Mouse (Mus musculus): Measurements from ENCODE around the gene Stim1.
A peak's percentile ranks its signal among the peaks of the same experiment; 100 is the strongest.

The Stim1 gene

DNA sequence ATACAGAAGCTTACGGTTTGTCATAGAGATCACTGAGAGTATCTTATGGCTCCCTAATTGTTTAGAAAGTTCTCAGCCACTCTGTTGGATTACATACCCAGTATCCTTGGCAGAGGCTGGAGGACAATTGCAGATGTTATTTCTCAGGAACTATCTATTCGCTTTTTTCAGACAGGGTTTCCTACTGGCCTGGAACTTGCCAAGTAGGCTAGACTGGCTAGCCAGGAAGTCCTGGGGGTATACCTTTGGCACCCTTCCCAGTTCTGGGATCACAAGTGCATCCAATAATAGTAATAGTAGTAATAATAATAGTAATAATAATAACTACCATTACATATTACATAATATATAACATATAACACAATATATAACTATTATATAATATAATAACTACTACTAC lies 38.0 kb downstream of the Stim1 start:
- DNase-seq (ENCODE audit: low read depth): no peak

DNA sequence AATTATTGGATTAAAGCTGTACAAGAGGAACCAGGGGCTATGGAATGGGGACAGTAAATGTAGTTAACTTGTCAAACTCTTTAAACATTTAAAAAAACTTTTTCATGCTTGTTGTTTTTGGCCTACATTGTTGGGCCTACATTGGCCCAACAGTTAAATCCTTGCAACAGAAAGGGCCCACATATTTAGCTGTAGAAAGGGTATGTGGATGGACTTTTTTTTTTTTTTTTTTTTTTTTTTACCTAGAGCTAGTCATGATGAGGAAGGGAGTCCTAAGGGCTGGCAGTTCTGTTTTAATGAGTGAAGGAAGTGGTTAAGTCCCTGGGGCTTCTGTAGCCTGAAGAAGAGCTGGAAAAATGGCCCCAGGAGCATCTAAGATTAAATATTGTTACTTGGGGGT lies 42.7 kb downstream of the Stim1 start:
- no peak for DNase-seq (ENCODE audit: low read depth)

DNA sequence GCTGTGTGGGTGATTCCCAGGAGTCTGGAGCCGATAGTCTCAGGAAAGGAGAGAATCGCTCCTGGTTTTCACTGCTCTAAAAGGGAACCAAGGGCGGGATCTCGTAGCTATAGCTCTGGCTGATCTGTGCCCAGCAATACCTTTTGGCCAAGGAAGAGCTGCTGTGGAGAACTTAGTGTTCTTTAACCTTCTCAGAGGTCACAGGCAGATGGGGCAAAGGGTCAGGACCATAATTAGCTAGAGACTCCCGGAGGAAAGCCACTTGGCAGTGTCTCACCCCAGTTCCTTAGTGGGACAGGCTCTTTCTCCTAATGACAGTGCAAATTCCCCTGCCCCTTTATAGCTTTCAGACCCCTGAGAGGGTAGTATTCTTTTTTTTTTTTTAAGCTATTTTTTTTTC lies 43.2 kb downstream of the Stim1 start:
- DNase-seq (ENCODE audit: low read depth): no peak

DNA sequence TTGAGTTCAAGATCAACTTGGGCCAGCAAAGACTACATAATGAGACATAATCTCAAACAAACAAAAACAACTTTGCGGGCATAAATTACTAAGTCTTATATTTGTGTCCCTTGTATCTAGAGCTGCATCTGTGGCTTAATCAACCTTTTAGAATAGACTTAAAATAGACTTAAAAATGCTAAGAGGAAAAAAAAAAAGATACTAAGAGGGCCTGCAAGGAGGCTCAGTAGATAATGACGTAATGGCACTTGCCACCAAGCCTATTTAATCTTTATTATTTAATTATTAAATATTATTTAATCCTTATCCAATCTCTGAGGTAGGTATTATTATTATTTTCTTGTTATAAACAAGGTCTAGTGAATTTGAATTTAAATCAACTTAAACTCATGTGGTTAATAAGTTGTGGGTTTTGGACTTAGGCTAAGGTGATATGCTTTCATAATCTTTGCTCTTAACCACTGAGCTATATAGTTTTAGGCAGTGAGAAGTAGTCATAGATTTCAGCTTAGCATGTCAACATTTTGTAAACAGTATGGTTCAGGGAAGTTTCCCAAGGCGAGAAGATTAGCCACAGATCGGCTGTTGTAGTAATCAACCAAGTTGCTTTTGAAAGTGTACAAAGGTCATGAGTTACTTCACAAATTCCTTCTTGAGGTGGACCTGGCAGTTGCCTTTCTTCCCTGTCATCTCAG lies 45.4 kb downstream of the Stim1 start:
- DNase-seq (ENCODE audit: low read depth): no peak

DNA sequence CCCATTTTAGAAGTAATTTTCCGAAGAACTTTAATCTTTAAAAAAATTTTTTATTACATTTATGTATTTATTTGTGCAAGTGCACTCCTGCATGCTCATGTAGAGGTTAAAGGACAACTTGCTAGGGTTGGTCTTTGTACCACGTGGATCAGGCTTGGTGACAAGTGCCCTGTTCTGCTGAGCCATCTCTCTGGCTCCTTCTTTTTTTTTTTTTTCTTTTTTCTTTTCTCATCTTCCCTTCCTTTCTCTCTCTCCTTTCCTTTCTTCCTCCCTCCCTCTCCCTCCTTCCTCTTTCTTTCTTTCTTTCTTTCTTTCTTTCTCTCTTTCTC lies 45.9 kb downstream of the Stim1 start:
- no peak for DNase-seq (ENCODE audit: low read depth)

DNA sequence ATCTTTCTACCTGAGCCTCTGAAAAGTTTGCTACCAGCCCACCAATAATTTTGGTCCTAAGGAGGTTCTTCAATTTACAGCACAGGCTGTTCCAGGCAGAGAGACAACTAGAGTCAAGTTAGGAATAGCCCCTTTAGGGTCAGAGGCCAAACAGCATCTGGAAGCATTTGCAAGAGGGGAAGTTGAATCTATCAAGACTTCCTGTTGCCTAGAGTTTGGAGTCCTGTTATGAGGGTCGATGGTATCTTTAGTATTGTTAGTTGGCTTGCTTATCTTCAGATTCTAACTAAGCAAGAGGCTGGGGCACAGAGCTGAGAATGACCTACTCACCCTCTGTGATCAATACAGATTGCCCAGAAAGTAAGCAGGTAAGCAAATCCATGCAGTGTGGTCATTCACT lies 46.5 kb downstream of the Stim1 start:
- DNase-seq (ENCODE audit: low read depth): no peak

DNA sequence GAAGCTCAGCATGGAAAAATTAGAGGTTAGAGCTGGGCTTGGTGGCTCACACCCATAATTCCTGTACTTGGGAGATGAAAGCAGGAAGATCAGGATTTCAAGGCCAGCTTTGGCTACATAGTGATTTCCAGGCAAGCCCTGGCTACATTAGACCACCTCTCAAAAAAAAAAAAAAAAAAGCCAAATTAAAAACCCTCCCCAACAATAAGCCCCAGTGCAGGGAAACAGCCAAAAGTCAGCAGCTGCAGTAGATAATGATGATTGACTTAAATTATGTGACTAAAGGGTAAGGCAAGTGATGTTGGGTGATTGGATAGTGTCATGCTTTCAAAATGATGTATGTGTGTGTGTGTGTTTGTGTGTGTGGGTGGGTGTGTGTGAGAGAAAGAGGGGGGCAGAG lies 47.3 kb downstream of the Stim1 start:
- DNase-seq (ENCODE audit: low read depth): no peak

DNA sequence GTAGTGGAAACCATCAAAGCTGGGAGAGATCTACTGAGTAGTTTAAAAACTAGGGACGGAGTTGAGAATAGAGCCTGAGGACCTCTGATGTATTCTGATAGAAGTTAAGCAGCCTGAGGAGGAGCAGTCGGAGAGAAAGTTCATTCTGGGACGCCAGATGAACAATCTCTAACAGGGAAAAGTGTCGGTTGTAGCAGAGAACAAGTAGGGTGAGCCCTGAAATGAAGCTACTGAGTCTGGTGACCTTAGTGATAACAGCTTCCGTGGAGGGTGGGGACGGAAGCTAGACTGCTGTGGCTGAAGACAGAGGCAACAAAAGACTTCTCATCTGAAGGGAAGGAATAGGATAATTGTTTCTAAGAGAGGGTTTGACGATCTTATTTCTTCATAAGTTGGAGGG lies 47.8 kb downstream of the Stim1 start:
- DNase-seq (ENCODE audit: low read depth): peak; percentile 52

DNA sequence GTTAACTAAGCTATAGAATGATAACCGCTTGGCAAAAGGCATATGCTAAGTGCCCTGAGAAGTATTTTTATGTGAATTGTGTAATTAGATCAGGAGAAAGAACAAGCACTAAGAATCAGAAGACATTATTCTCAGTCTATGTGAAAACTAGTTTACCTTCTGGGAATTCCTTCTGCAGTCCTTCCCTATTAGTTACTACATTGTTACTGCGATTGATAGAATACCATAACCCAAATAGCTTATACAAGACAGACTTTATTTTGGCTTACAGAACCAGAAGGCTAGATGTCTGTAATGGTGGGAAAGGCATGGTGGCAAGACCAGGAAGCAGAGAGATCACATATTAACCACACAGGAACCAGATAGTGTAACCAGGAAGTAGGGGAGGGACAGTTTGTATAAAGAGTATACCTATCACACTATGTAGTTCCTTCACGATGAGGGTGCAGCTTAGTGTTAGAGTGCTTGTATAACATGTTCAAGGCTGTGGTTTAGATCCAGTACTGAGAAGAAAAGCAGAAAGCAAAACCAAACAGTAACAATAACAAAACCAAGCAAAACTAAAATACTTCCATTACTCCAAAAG lies 50.1 kb downstream of the Stim1 start:
- DNase-seq (ENCODE audit: low read depth): peak; percentile 63

DNA sequence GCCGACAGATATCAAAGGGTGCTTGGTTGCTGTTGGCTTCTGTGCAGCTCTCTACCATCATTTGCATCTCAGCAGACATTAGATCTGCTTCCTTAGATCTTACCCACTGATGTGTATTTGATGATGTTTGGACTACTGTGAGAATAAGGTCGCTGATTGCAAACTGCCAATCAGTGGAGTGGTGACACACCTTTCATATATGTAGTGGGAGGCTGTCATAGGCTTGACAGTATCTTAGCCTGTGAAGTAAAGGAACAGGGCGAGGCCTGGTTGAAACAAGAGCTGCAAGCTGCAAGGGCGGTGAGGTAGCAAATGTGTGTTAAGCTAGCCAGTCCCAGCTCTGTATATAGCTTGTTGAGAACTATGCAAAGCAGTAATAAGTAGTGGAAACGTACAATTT lies 54.5 kb downstream of the Stim1 start:
- peak; percentile 26 for DNase-seq (ENCODE audit: low read depth)

DNA sequence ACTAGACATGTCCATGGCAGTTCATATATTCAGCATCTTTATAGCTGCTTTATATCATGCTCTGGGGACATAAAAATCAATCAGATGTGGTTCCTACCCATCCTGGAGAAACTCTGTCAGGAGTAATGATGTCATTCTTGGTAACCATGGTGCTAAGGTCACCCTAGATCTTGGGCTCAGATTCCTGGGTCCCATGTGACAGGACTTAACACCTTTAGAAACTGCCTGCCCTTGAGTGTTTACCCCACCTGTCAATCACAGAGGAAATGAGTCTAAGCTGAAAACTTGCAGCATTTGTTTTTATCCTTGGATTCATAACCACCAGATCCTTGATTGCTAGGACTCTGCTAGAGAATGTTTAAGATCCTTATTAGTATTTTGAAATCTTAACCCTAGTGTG lies 58.7 kb downstream of the Stim1 start:
- peak; percentile 31 for DNase-seq (ENCODE audit: low read depth)

DNA sequence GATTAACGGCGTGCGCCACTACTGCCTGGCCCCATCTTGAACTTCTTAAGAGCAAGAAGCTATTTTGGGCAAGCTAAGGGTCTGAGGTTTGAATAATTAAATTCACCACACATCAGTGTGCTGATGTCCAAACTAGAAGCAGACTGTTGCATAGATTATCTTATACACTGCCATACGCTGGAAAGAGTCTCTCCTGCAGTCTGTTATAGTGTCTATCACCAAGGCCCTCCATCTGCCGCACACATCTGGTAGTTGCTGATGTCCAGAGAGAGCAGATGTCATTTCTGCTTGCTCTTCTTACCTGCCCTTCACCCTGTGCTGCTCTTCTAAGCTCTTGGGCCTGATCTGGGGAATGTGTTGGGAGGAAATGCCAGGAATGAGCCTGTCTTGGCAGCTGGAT lies 62.7 kb downstream of the Stim1 start:
- DNase-seq (ENCODE audit: low read depth): no peak

DNA sequence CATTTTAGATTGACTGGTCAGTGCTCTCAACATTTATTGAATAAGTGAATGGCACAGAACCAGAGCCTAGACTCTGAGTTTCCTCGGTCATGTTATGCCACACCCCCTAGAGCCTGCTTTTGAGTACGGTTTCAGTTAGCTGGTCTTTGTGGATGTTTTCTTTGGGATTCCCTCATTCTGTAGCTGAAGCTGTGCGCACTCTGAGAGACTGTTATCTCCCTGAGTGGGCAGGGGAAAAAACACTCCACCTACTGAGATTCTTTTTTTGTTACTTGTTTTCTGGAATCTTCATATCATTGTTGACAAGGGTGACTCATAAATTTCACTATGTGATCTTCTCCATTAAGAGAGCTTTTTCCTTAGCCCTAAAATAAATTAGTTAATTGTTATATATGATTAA lies 63.9 kb downstream of the Stim1 start:
- DNase-seq (ENCODE audit: low read depth): no peak

DNA sequence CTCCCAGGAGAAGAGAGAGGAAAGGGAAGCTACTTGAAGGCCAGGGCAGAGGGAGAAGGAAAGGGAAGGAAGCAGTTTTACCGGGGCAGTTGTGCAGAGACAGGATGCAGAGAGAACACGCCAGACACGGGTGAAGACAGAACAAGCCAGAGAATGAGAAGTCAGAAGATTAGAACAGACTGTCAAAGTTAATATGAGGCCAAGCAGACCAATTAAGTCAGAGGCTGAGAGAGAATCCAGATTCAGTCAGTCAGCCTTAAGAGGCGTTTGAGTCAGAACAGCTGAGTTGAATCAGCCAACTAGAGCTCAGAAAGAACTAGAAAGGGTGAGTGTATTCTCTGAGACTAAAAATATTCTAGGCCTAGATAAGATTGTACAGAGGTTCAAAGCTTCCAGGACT lies 66.1 kb downstream of the Stim1 start:
- no peak for DNase-seq (ENCODE audit: low read depth)

DNA sequence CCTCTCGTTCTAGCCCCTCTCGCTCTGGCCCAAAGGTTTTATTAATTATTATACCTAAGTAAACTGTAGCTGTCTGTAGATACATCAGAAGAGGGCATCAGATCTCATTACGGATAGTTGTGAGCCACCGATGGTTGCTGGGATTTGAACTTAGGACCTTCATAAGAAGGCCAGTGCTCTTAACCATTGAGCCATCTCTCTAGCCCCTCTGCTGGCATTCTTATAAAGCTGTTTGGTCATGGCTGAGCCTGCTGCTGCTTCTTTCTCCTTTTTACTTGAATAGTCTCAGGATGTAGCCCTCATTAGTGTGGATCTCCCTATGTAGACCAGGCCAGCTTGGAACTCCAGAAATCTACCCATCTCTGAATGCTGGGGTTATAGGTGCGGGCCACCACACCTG lies 69.7 kb downstream of the Stim1 start:
- DNase-seq (ENCODE audit: low read depth): no peak

DNA sequence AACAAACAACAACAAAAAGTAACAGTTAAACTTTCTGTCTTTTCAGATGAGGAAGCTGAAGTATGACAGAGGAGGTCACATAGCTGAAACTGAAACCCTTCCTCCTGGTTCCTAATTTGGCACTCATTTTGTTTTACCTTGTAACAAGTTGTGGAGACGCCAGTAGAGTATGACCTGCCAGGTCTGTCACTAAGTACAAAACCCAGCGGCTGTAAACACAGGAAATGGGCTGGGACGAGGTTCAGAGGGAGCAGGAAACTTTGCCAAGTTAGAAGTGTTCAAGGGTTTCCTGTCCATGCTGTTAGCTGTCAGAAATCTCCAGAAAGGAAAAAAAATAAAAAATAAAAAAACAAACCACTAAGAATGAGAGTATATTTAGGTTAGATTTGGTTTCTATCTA lies 70.3 kb downstream of the Stim1 start:
- peak; percentile 84 for DNase-seq (ENCODE audit: low read depth)

DNA sequence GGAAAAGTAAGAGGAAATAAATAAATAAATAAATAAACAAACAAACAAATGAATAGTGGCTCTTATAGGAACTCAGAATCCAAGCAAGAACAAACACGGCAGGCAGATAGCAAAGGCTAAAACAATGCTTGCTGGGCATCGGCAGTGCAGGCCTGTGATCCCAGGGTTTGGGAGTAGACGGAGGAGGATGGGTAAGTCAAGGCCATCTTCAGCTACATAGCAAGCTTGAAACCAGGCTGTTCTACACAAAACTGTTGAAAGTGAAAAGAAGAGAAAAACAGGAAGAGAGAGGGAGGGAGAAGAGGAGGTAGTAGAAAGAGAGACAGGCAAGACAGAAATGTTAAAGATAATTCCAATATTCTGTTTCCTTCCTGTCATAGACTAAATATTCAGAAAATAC lies 71.3 kb downstream of the Stim1 start:
- DNase-seq (ENCODE audit: low read depth): peak; percentile 27

DNA sequence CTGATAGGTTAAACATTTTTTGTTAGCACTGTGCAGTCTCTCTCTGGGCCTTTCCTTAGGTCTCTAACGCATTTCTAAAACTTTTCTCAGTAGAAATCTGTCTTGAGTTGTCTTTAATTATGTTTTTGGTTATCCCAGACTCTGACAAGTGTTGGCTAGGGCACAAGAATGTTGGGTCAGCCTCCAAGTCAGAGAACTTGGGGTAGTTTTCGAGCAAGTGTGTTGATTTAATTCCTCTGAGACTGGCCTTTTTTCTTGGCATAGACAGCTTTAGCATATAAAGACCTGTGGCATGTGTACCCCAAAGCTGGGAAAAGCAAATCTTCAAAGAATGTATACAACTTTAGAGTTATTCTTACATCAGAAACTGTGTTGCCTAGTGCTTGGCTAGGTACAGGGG lies 78.3 kb downstream of the Stim1 start:
- no peak for DNase-seq (ENCODE audit: low read depth)

DNA sequence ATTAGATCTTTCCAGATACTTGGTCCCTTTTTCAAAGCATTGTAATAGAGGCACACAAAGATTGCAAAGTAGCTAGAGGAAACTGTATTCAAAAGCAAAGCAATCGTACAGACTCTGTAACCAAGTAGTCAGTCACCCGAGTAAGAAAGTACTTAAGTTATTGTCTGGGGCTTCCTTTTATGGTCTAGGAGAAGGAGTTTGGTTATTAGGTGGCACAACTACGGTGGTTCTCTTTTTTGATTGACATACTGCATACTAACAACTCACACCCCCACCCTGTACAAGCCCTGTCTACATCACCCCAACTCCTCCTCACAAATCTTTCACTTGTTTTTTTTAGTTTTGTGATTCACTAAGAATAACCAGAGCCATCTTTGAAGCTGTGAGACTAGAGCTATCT lies 79.7 kb downstream of the Stim1 start:
- DNase-seq (ENCODE audit: low read depth): peak; percentile 65

DNA sequence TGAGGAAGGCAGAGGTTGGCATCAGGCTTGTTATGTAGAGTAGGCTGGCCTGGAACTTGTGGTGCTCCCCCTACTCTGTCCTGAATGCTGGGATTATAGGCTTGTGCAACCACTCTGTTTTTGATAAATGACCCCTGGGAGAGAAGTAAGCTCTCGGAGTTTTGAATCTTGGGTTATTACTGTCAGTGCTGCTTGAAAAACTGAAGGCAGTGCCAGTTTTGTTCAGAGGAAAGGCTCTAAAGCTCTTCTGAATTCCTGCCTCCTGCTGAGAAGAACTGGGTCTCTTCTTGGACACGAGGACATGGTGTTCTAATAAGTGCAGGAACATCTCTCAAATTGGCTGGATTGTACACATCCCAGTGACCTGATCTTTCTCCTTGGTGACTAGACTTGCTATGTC lies 81.1 kb downstream of the Stim1 start:
- DNase-seq (ENCODE audit: low read depth): no peak

DNA sequence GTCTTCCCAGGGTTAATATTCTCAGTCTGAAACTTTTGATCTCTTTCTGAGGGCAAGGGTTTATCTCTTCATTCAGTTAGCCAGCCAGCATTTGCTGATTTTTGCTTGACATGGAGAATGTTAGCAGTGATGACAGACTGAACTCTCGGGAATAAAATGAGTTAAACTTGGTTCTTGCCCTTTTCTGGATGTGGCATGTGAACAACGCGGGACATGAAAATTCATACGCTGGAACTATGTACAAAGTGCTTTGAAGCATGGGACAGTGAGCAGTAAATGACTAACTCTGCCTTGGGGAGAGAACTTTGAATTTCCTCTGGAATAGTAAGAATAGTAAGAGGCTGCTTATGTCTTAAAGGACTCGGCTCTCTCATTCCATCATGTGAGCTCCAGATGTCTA lies 81.6 kb downstream of the Stim1 start:
- DNase-seq (ENCODE audit: low read depth): no peak

DNA sequence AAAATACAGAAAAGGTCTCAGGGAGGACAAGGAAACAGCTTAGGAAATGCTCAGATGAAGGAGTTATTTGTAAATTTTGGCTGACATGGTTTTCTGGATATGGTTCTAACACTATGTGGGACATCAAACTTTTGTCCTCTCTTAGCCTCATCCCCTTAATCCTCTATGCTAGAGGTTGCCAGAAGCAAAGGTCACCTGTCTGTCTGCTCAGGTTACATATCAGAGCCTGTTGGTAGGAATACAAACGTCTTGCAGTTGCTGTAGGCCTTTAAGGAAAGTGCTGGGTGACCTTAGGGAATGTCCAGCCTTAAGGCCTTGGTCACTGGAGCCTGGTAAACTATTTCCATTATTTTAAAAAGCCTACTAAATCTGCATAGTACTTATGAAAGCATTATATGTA lies 85.8 kb downstream of the Stim1 start:
- no peak for DNase-seq (ENCODE audit: low read depth)

DNA sequence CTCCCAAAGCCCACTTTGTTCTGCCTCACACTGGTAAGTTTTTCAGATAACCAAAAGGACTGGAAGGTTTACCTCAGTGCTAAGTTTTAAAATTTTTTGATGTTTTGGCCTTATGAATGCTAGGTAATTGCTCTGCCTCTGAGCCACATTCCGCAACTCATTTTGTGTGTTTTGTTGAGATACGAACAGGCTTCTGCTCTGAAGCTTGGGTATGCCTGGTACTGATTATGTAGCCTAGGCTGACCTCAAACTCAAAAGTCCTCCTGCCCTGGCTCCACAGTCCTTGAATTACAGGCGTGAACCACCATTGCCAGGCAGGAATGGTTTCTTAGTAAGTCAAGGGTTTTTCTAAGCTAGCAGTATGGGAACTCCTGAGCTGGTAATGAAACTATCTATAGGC lies 90.5 kb downstream of the Stim1 start:
- no peak for DNase-seq (ENCODE audit: low read depth)

DNA sequence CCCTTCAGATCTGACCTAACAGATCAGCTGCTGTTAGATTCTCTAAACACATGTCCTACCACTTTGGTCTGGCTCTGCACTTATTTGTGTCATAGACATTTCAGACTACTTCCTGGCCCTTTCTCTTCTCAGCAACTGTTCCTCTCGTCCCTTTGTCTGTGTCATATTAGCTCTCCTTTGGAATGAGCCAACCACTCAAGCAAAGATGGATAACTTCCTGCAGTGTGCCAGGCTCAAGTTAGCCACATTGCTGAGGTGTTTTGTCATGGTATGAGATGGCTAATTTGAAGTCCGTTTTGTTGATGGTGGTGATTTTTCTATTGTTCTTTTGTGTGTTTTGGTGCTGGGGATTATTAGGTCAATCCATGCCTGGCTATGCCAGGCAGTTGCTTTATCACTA lies 93.7 kb downstream of the Stim1 start:
- no peak for DNase-seq (ENCODE audit: low read depth)

DNA sequence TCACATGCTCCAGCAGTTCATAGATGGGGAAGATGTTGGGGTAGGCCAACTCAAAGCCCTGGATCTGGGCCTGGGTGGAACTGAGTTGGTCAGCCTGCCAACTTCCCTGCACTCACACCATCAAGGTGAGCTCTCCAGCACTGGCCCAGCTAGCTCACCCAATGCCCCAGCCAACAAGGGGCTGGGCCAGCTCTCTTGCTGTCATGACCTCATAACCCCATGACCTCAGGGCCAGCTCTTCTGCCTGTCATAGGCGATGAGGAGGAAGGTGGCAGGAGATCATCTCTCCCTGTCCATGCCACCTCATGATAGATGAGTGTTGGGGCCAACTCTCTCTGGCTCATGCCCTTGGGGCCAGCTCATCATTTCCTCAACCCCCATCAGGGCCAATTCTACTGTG lies 96.2 kb downstream of the Stim1 start:
- DNase-seq (ENCODE audit: low read depth): no peak

Measured in induced T-regulatory cell, adult 2 months (primary cell).